Mouse (Mus musculus) cerebellum, adult 2 months (tissue): ENCODE measurements around the gene Il27ra.

Experiments used
- CTCF ChIP-seq: fragments of 200-500 bp; IDR thresholded peaks from 2 replicates; pipeline ENCODE4 v1.5.1; 2011; ENCODE audit warnings: low read depth, mild to moderate bottlenecking, control low read depth, low read length, moderate library complexity, borderline replicate concordance; ENCODE audit not compliant: insufficient read depth
- POLR2A ChIP-seq: fragments of 200-500 bp; IDR thresholded peaks from 2 replicates; pipeline ENCODE4 v1.6.1; 2011; ENCODE audit warnings: low read length, control low read depth, borderline replicate concordance; ENCODE audit not compliant: insufficient read depth

GRCm38 (mm10) chr8:84076849-84077248 is 34.5 kb upstream of the Il27ra start:
- TF ChIP-seq POLR2A (no peak), CTCF (no peak)
